Mouse (Mus musculus) CD8-positive naive resting alpha-beta T cell, adult 2 months (primary cell): ENCODE measurements around the gene Fam104a.
A peak's percentile ranks its signal among the peaks of the same experiment; 100 is the strongest.

Experiments
- DNase-seq, 2 experiments: peaks; one replicate each; pipeline ENCODE4 v3.0.0; 2022; ENCODE audit warnings: low read depth in 2 of 2, low spot score in 2 of 2

Gene Fam104a

GRCm38 (mm10) chr11:113683957-113684706 is at the start of gene Fam104a, which contains the start of gene D11Wsu47e:
Gene Fam104a (minus strand): TSS chr11:113684155.
Gene D11Wsu47e (plus strand): TSS chr11:113684412.
- DNase-seq, result peak; percentile 93 to 94

GRCm38 (mm10) chr11:113731945-113732612 is 48.1 kb upstream of the Fam104a start:
- no peak for DNase-seq

- DNase-seq, result no peak
Observed at GRCm38 (mm10) chr11:113730879-113731278, 46.9 kb upstream of the Fam104a start.

- no peak for DNase-seq
Observed at GRCm38 (mm10) chr11:113729917-113730316, 46.0 kb upstream of the Fam104a start.

GRCm38 (mm10) chr11:113729239-113729638 is 45.3 kb upstream of the Fam104a start:
- DNase-seq, result no peak

GRCm38 (mm10) chr11:113727992-113728391 is 44.0 kb upstream of the Fam104a start:
- DNase-seq, result no peak

- no peak for DNase-seq
Observed at GRCm38 (mm10) chr11:113726994-113727888, 43.3 kb upstream of the Fam104a start.

- no peak for DNase-seq
Observed at GRCm38 (mm10) chr11:113725235-113726048, 41.5 kb upstream of the Fam104a start.

- no peak for DNase-seq
Observed at GRCm38 (mm10) chr11:113722405-113723090, 38.6 kb upstream of the Fam104a start.

GRCm38 (mm10) chr11:113717767-113718424 is 33.9 kb upstream of the Fam104a start:
- no peak for DNase-seq

GRCm38 (mm10) chr11:113716132-113716531 is 32.2 kb upstream of the Fam104a start:
- DNase-seq, result no peak

- no peak for DNase-seq
Observed at GRCm38 (mm10) chr11:113715078-113715674, 31.2 kb upstream of the Fam104a start.

- DNase-seq, result no peak
Observed at GRCm38 (mm10) chr11:113711061-113711460, 27.1 kb upstream of the Fam104a start.

GRCm38 (mm10) chr11:113710257-113710777 is 26.4 kb upstream of the Fam104a start:
- no peak for DNase-seq

- no peak for DNase-seq
Observed at GRCm38 (mm10) chr11:113709731-113710256, 25.8 kb upstream of the Fam104a start, which contains the start of gene Cpsf4l. Gene Cpsf4l (minus strand): TSS chr11:113710017.

GRCm38 (mm10) chr11:113709272-113709671 is 25.3 kb upstream of the Fam104a start:
- no peak for DNase-seq

- no peak for DNase-seq
Observed at GRCm38 (mm10) chr11:113708629-113709213, 24.8 kb upstream of the Fam104a start.
